In genomic region chr2:136204034-136204433, GRCm38 (mm10) we compare ENCODE assay signal across 20 mouse cellular contexts.
DNase-seq lines count a peak whose midpoint lies in the region; TF ChIP-seq lines count a peak whose summit lies in the region.
"Had no signal": no experiment of that assay in that cellular context is flagged by ENCODE, and none has a peak within 500 bp of the region (broad histone marks: within the 10 kb centered on the region; RNA-seq: fewer than 3 reads in every experiment).

No protein-coding gene starts in this region.

- DNase-seq in frontal cortex, adult 2 months (ENCODE audit: extremely low spot score in 1 of 2, low spot score in 1 of 2): peak; percentile 31 to 60
- DNase-seq in frontal cortex, postnatal 10 days (ENCODE audit: low spot score in 2 of 2): no peak
- peak in 1 of 2 experiments; percentile 24 for DNase-seq in left cerebral cortex, adult 2 months (ENCODE audit: extremely low spot score in 1 of 2, low spot score in 2 of 2)
- DNase-seq in left cerebral cortex, postnatal 4 days: no peak
- peak; percentile 14 to 36 for DNase-seq in right cerebral cortex, postnatal 36 days (ENCODE audit: low spot score in 2 of 2)
- DNase-seq in right cerebral cortex, postnatal 10 days (ENCODE audit: low spot score in 2 of 2): no peak
- peak; percentile 67 for DNase-seq in telencephalon, adult 2 months (ENCODE audit: low read depth, low spot score)
- no peak for DNase-seq in spleen, postnatal 4 days (ENCODE audit: low spot score in 2 of 2)
- DNase-seq: adrenal gland, adult 2 months; adrenal gland, postnatal 10 days; adrenal gland, postnatal 25 days; cerebellum, adult 11-12 months; cerebellum, adult 2 months; cerebellum, adult 9-10 months; cerebellum, postnatal 10 days; cerebellum, postnatal 25 days had no signal

- H3K27ac ChIP-seq in left cerebral cortex, adult 2 months: peak overlapping the region; percentile 58; the same call in 1 of the 2 replicates
- H3K27ac ChIP-seq: embryonic facial prominence, embryonic 10.5 days; embryonic facial prominence, embryonic 12.5 days; forebrain, embryonic 13.5 days; forebrain, embryonic 15.5 days had no signal

- no peak for TF ChIP-seq CTCF in left cerebral cortex, adult 2 months (IDR thresholded peaks at IDR 0.05)

- intact Hi-C loops in left cerebral cortex, adult 2 months (cut with DNase I): loop anchor here (5.0 to 10.0 kb wide), 2 partner anchors 181 to 213 kb away; partner anchors contain the start of gene Pak7
- intact Hi-C loops in left cerebral cortex, postnatal 4 days (cut with DNase I): no loop called here

- H3K4me3 ChIP-seq in left cerebral cortex, adult 2 months: no peak overlapping the region
- H3K4me3 ChIP-seq: embryonic facial prominence, embryonic 10.5 days; embryonic facial prominence, embryonic 12.5 days; forebrain, embryonic 13.5 days; forebrain, embryonic 15.5 days had no signal

Comparison
In these comparisons a context has a peak if more than half of its experiments do, and no peak if none do; other contexts are left out.
1. DNase-seq: peak in frontal cortex, adult 2 months (2 of 2), right cerebral cortex, postnatal 36 days (2 of 2) and telencephalon, adult 2 months (single experiment); none in frontal cortex, postnatal 10 days (0 of 2), left cerebral cortex, postnatal 4 days (single experiment), right cerebral cortex, postnatal 10 days (0 of 2) and spleen, postnatal 4 days (0 of 2).